Mouse (Mus musculus) layer of hippocampus, adult 8-10 months (tissue): ENCODE measurements around the gene Akt3. TPM values are rescaled to one million over a fixed set of nuclear protein-coding genes. Genes with fewer than 3 reads are reported as not detected.

Experiments
- DNase-seq, 2 experiments: peaks; one replicate each; pipeline ENCODE4 v3.0.0; 2022; ENCODE audit warnings: low spot score in 2 of 2
- total RNA-seq, 4 experiments: library from RNA; stranded (reverse); gene quantifications; 2 replicates each; pipeline ENCODE4 v1.2.4; 2022

Akt3 gene
- total RNA-seq, 4 experiments from 2014 or later = 208 to 256 (median 240) TPM

DNA sequence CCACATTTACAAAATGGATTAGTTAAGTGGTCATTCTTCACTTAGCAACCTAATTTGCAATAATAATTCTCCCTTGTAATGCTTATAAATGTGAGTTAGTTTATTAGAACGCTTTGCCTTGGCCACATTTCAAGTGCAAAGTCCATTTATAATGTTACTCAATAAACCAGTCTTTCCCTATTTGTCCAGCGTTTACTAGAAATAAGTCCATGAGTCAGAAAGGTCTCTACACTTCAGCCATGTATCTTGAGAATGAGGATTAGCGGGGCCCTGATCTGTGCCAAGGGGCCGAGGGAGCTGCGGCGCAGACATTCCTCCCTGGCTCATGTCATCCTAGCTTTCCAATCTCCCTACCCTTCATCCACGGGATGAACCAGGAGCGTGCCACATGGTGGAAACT is 275.3 kb downstream of the Akt3 start:
- no peak for DNase-seq

DNA sequence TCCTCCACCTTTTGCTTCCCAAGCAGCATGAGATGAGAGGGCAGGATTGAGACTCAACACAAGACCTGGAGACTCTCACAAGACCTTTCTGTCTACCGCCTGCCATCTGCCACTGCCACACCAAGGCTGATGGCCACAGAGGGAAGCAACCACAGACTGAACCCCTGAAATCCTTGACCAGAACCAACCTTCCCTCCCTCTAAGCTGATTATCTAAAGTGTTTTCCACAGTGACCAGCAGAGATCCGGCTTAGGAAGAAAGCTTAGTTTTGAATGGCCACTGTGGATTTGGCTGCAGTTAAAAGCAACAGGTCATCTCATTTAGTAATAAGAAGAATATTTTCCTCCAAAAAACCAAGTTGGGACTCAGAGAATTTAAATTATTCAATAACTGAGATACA is 276.5 kb downstream of the Akt3 start:
- DNase-seq = no peak

DNA sequence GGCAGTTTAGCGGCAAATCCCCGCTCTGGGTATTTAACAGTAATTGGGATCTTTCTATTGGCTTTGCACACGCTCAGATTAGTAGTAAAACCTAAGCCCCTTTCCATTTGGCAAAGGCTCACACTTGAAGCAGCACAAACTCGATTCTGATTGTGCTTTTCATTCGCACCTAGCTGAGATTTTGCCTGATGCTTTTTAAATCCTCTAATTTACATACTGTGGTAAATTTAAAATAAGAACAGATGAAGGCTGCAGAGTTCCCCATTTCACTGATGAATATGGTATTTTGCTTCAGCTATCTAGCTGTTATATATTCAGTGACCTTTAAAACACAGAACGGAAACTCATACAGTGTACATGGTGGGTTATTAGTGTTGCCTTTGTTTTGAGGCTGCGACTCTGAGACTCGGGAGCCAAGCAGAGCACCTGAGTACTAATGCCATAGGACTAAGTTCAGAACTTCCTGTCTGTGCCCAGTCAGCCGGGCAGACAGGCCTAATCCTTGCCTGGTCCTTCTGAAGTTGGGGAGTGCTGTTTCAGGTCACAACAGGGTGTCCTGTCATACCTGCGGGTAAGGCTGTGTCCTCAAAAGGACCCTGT is 277.1 kb downstream of the Akt3 start:
- no peak for DNase-seq

DNA sequence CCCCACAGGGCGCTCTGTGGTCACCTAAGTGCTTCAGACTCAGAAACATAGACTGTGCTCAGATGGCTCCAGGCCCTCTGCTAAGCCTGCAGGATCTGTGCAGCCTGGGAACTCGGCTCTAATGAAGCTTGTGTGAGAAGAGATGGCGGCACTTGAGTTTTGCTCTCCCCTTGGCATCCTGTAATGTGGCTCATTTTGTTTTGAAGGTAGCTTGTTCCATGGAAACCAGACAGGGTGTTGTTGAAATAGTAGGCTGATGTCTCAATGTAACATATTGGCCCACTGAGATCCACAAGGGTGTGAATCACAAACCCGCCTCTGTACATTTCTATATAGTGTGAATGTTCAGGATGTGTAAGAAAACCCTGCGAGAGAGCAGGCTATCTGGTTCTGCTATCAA is 277.9 kb downstream of the Akt3 start:
- no peak for DNase-seq

DNA sequence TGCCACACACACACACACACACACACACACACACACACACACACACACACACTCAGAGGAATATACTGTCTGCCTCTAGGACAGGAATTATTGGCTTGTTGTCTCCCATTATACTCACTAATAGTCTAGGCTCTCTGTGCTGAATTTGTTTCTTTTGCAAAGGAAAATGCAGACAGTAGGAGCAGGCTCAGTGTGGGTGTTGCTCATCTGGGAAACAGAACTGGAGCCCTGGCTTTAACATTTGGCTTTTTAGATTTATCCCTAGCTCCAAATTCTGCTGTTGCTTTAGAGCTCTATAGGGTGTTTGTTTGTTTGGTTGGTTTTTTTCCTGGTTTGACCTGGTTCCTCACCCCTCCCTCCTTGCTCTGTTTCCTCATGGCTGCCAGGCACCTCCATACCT is 278.8 kb downstream of the Akt3 start:
- no peak for DNase-seq

DNA sequence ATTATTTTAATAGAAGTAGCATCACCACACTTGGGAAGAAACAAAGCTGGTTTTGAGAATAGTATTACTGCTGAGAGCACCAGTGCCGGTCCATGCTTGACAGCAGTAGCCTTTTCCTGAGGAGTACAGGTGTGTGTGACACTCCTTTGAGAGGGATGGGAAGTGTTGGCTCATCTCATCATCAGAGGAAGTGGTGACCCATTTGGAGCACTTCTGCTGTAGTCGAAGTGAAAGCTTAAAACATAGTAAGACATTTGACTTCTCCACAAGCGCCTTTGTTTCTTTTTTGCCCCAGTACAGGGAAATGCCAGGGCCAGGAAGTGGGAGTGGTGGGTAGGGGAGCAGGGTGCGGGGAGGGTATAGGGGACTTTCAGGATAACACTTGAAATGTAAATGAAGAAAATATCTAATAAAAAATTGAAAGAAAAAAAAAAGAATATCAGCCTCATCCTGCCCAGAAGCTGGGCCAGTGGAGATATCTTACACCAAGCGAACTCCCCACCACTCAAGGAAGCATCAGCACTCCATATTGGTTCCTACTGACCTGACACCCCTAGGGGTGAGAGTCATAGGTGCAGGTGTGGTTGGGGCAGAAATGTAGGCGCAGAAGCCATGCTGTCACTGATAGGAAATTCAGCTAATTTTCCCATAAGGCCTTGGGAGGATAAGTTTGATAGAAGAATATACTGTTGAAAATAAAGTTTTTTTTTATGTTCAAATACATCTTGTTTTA is 284.5 kb downstream of the Akt3 start:
- DNase-seq = no peak

DNA sequence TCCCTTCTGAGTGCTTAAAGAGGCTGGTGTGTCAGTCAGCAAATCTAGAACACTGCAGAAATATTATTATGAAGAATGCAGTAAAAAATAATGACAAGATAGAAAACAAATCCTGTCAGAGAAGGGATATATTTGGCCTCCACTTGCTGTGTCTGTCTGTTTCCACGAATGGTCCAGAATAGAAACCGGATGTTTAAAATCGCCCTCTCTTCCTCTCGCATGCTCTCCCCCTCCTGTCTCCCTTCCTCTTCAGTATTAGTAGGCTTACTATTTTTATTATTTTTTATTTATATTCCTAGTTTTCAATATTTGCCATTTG is 286.6 kb downstream of the Akt3 start:
- no peak for DNase-seq

DNA sequence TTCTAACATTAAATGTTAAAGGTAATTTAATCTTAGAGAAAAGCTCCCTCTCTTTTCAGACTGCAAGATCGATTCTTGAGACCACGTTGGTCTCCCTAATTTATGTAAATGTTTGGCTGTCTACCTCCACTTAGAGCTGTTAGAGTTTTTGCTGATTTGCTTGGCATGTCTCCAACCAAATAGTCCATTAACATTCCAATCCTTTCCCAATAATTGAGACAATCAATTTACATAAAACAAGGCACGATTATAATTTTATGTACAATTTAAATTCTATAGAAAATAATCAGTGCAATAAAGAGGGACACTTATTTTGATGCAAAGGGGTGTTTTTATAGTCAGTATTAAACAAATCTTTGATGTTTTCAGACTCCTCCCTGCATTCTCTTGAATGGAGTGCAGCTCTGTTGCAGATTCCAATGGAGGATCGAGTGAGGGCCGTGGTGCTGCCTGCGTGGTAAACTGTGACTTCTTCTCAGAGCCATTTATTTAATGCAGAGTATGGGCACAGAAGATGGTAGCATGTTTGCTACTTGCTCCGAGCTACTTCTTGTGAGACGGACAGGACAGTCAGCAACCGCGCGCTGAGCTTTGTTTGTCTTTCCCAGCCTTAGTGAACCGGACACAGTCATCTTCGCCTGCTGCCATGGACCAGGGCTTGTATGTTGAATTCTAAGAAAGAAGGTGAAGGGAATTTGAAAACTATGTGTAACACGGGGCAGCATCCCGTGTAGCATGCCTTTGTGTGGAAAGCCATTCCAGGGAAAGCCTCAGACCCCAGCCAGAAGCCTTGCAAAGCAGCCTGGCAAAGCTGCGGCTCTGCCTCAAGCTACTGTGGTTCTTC is 287.1 kb downstream of the Akt3 start:
- no peak for DNase-seq

Other genes with a start within 250 kb of the Akt3 start
- 100 to 1,000 TPM; 478 to 591 (median 521) TPM for gene Zbtb18, start 184.1 kb upstream of the Akt3 start, total RNA-seq